Comparison of ENCODE assay signal across 27 mouse cellular contexts in genomic region chr19:44427721-44428120, GRCm38 (mm10).
"Had no signal": no experiment of that assay in that cellular context is flagged by ENCODE, and none has a peak within 500 bp of the region (broad histone marks: within the 10 kb centered on the region; RNA-seq: fewer than 3 reads in every experiment).

No protein-coding gene starts in this region.

- H3K4me1 ChIP-seq: heart, embryonic 10.5 days; heart, embryonic 12.5 days; hindbrain, embryonic 10.5 days; hindbrain, embryonic 12.5 days; intestine, embryonic 15.5 days; limb, embryonic 10.5 days; limb, embryonic 12.5 days; liver, embryonic 13.5 days; liver, embryonic 15.5 days had no signal

- H3K36me3 ChIP-seq: heart, embryonic 10.5 days; heart, embryonic 12.5 days; hindbrain, embryonic 10.5 days; hindbrain, embryonic 12.5 days; intestine, embryonic 15.5 days; limb, embryonic 10.5 days; limb, embryonic 12.5 days; liver, embryonic 13.5 days; liver, embryonic 15.5 days had no signal

- ATAC-seq: hindbrain, embryonic 16.5 days; inflammation-experienced regulatory T-cells, adult 6 months had no signal

- H3K27ac ChIP-seq: gastrocnemius, adult 2 months; heart, embryonic 10.5 days; hindbrain, embryonic 10.5 days; hindbrain, embryonic 12.5 days; hindbrain, embryonic 14.5 days; intestine, embryonic 15.5 days; layer of hippocampus, adult 2 months; limb, embryonic 10.5 days; limb, embryonic 12.5 days; liver, embryonic 13.5 days; liver, embryonic 15.5 days had no signal

- H3K9ac ChIP-seq: heart, embryonic 12.5 days; hindbrain, embryonic 12.5 days; hindbrain, embryonic 14.5 days; intestine, embryonic 15.5 days; limb, embryonic 12.5 days; liver, embryonic 13.5 days; liver, embryonic 15.5 days had no signal

- DNase-seq: gastrocnemius, adult 2 months; gastrocnemius, postnatal 10 days; gastrocnemius, postnatal 25 days; heart, adult 18-20 months; heart, postnatal 10 days; heart, postnatal 4 days; kidney, adult 18-20 months; kidney, adult 8-10 months; kidney, postnatal 10 days; kidney, postnatal 25 days; kidney, postnatal 4 days; layer of hippocampus, postnatal 36 days; liver; liver, embryonic 13.5 days had no signal

- H3K9me3 ChIP-seq: heart, embryonic 10.5 days; heart, embryonic 12.5 days; hindbrain, embryonic 10.5 days; hindbrain, embryonic 12.5 days; intestine, embryonic 15.5 days; limb, embryonic 10.5 days; limb, embryonic 12.5 days; liver, embryonic 13.5 days; liver, embryonic 15.5 days had no signal

- H3K4me3 ChIP-seq: gastrocnemius, adult 2 months; heart, embryonic 10.5 days; heart, embryonic 12.5 days; hindbrain, embryonic 10.5 days; hindbrain, embryonic 12.5 days; intestine, embryonic 15.5 days; layer of hippocampus, adult 2 months; limb, embryonic 10.5 days; limb, embryonic 12.5 days; liver, embryonic 13.5 days; liver, embryonic 15.5 days had no signal

- H3K4me2 ChIP-seq: heart, embryonic 12.5 days; hindbrain, embryonic 12.5 days; hindbrain, embryonic 14.5 days; intestine, embryonic 15.5 days; limb, embryonic 12.5 days; liver, embryonic 11.5 days; liver, embryonic 13.5 days; liver, embryonic 15.5 days had no signal

- H3K27me3 ChIP-seq: hindbrain, embryonic 12.5 days; intestine, embryonic 15.5 days; limb, embryonic 12.5 days; liver, embryonic 15.5 days had no signal
